In the genomic region with DNA sequence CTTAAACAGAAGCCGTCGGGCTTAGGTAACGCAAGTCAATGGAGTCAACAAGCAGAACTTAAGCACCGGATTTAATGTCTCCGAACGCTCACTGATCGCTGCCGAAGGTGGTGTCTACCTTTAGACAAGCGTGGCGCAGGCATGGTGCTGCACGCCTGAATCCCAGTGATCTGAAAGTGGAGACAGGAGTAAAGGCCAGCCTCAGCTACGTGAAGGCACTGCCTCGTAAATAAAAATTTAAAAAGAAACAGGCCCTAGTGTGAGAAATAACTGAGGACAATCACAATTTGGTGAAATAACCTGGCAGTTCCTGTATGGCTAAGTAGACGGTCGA, we compare ENCODE assay signal across 8 mouse cellular contexts. TPM values are rescaled to one million over a fixed set of nuclear protein-coding genes. Genes with fewer than 3 reads are reported as not detected.
DNase-seq lines count a peak whose midpoint lies in the region; ATAC-seq and TF ChIP-seq lines count a peak whose summit lies in the region.

No protein-coding gene starts in this region.

- intact Hi-C loops in gastrocnemius, postnatal 36 days (cut with DNase I): no loop called here

- peak overlapping the region; percentile 82 for H3K9ac ChIP-seq in limb, embryonic 11.5 days (ENCODE audit: low read length)
- H3K9ac ChIP-seq in neural tube, embryonic 15.5 days (replicated peaks): peak overlapping the region; percentile 82

- H3K9me3 ChIP-seq in limb, embryonic 11.5 days (ENCODE audit: control insufficient read depth, low read length): no peaks in the 10 kb centered on the region
- no peaks in the 10 kb centered on the region for H3K9me3 ChIP-seq in neural tube, embryonic 15.5 days (replicated peaks)

- no peak for ATAC-seq in limb, embryonic 11.5 days (ENCODE audit: insufficient number of reproducible peaks, low FRiP score, low TSS enrichment, low read depth)
- no peak; the same call in 1 of the 2 replicates for ATAC-seq in neural tube, embryonic 15.5 days (ENCODE audit: low FRiP score)

- H3K27ac ChIP-seq in embryonic fibroblast, embryonic 13.5 days (ENCODE audit: insufficient read depth, low read length): peak overlapping the region; percentile 21
- H3K27ac ChIP-seq in limb, embryonic 11.5 days (replicated peaks; ENCODE audit: low read depth, low read length): peak overlapping the region; percentile 76
- peak overlapping the region; percentile 92 for H3K27ac ChIP-seq in neural tube, embryonic 15.5 days (replicated peaks)

- H3K36me3 ChIP-seq in limb, embryonic 11.5 days (ENCODE audit: control insufficient read depth, insufficient read depth, low read length): no peaks in the 10 kb centered on the region
- no peaks in the 10 kb centered on the region for H3K36me3 ChIP-seq in neural tube, embryonic 15.5 days

- no peak for TF ChIP-seq POLR2A in lung, adult 2 months (IDR thresholded peaks at IDR 0.05; ENCODE audit: borderline replicate concordance, extremely low read depth, low read depth, low read length)
- TF ChIP-seq POLR2A in embryonic fibroblast, embryonic 13.5 days (IDR thresholded peaks at IDR 0.05; ENCODE audit: low read depth, low read length): no peak; the same call in 1 of the 2 replicates

- peak overlapping the region; percentile 78 for H3K4me2 ChIP-seq in limb, embryonic 11.5 days (ENCODE audit: low read depth, severe bottlenecking)
- peak overlapping the region; percentile 81 for H3K4me2 ChIP-seq in neural tube, embryonic 15.5 days

- no peak for DNase-seq in lung, adult 2 months
- no peak for DNase-seq in lung, postnatal 14 days
- no peak for DNase-seq in limb, embryonic 11.5 days (ENCODE audit: low spot score)
- no peak for DNase-seq in gastrocnemius, postnatal 36 days
- no peak for DNase-seq in Muller cell, postnatal 12 days (ENCODE audit: inconsistent ontology term)
- no peak for DNase-seq in cerebellum, postnatal 4 days (ENCODE audit: low spot score in 2 of 2)

- no peaks in the 10 kb centered on the region for H3K27me3 ChIP-seq in limb, embryonic 11.5 days (ENCODE audit: control insufficient read depth, insufficient read depth, low read length)
- H3K27me3 ChIP-seq in neural tube, embryonic 15.5 days (replicated peaks): no peaks in the 10 kb centered on the region

- no peak for TF ChIP-seq CTCF in lung, adult 2 months (IDR thresholded peaks at IDR 0.05; ENCODE audit: insufficient read depth, low read length)
- TF ChIP-seq CTCF in embryonic fibroblast, embryonic 13.5 days (IDR thresholded peaks at IDR 0.05; ENCODE audit: borderline replicate concordance, insufficient read depth, low read length): no peak

- H3K4me1 ChIP-seq in lung, adult 2 months (ENCODE audit: control insufficient read depth, insufficient read depth, low read length): peaks cover 11% of the 10 kb centered on the region
- no peaks in the 10 kb centered on the region; the same call in 1 of the 2 replicates for H3K4me1 ChIP-seq in embryonic fibroblast, embryonic 13.5 days (ENCODE audit: control insufficient read depth, insufficient read depth, low read length)
- peaks cover 12% of the 10 kb centered on the region; the same call in 1 of the 2 replicates for H3K4me1 ChIP-seq in limb, embryonic 11.5 days (ENCODE audit: control insufficient read depth, insufficient read depth, low read length)
- peaks cover 20% of the 10 kb centered on the region for H3K4me1 ChIP-seq in neural tube, embryonic 15.5 days

- WGBS in lung, adult 2 months: under 1% methylated on average over 15 of the region's 15 CpGs
- 1% methylated on average over 15 of the region's 15 CpGs for WGBS in limb, embryonic 11.5 days
- WGBS in neural tube, embryonic 15.5 days: under 1% methylated on average over 15 of the region's 15 CpGs

- H3K4me3 ChIP-seq in lung, adult 2 months (replicated peaks; ENCODE audit: extremely low read depth, low read depth, low read length): peak overlapping the region; percentile 88
- H3K4me3 ChIP-seq in embryonic fibroblast, embryonic 13.5 days (ENCODE audit: insufficient read depth, low read length): peak overlapping the region; percentile 92
- H3K4me3 ChIP-seq in limb, embryonic 11.5 days (ENCODE audit: low read depth, low read length): peak overlapping the region; percentile 82
- peak overlapping the region; percentile 92 for H3K4me3 ChIP-seq in neural tube, embryonic 15.5 days (replicated peaks)

RNA-seq across cellular contexts. Expression of a gene that starts 0.6 kb away (rescaled TPM):
- polyA plus RNA-seq in lung, adult 2 months (2012; rRNA removed): 18.9 and 25.4 TPM in 2 replicates
- 43.1 and 44.4 TPM in 2 replicates for polyA plus RNA-seq in embryonic fibroblast, embryonic 13.5 days (2011; ENCODE audit: insufficient read length, low read depth, missing spikeins)
- 20.9 and 26.2 TPM in 2 replicates for polyA plus RNA-seq in limb, embryonic 11.5 days (2014; fragmentation: Nextera tagmentation; extraction: Ambion mirVana)
- polyA plus RNA-seq in neural tube, embryonic 15.5 days (2015; fragmentation: Nextera tagmentation; extraction: Ambion mirVana): 20.7 and 24.0 TPM in 2 replicates
- total RNA-seq in gastrocnemius, postnatal 36 days (2021): 10 to 100 TPM; 22.8 to 23.2 TPM

RNA-seq across cellular contexts. Expression of a gene that starts 1.6 kb away (rescaled TPM):
- 4.6 and 10.0 TPM in 2 replicates for polyA plus RNA-seq in lung, adult 2 months (2012; rRNA removed)
- 36.9 and 54.8 TPM in 2 replicates for polyA plus RNA-seq in embryonic fibroblast, embryonic 13.5 days (2011; ENCODE audit: insufficient read length, low read depth, missing spikeins)
- polyA plus RNA-seq in limb, embryonic 11.5 days (2014; fragmentation: Nextera tagmentation; extraction: Ambion mirVana): 64.9 and 70.7 TPM in 2 replicates
- polyA plus RNA-seq in neural tube, embryonic 15.5 days (2015; fragmentation: Nextera tagmentation; extraction: Ambion mirVana): 6.1 and 11.1 TPM in 2 replicates
- total RNA-seq in gastrocnemius, postnatal 36 days (2021): 10 to 100 TPM; 18.3 to 18.9 TPM

Comparison
In these comparisons a context has a peak if more than half of its experiments do, and no peak if none do; other contexts are left out.
1. H3K27ac ChIP-seq: peak in every context shown above with its lines; median percentile 92 in neural tube, embryonic 15.5 days; 76 in limb, embryonic 11.5 days; 21 in embryonic fibroblast, embryonic 13.5 days.